Mouse (Mus musculus) myocyte (in vitro differentiated cells): Measurements from ENCODE around the gene Olfr522. TPM values are rescaled to one million over a fixed set of nuclear protein-coding genes. Genes with fewer than 3 reads are reported as not detected.
"Not testable (repeated sequence)": the region's sequence is repeated elsewhere in the genome, so short reads cannot be mapped to it uniquely, and the experiment has no call there.

Source experiments
- H3K27me3 ChIP-seq: one replicate; pipeline ENCODE4 v1.6.1; 2011; ENCODE audit not compliant: control insufficient read depth, insufficient read depth, insufficient read length
- H3K36me3 ChIP-seq: one replicate; pipeline ENCODE4 v1.6.1; 2011; ENCODE audit not compliant: control insufficient read depth, insufficient read depth
- H3K4me2 ChIP-seq: one replicate; pipeline ENCODE4 v1.6.1; 2011; ENCODE audit warnings: low read depth, control low read depth
- H3K4me3 ChIP-seq: one replicate; pipeline ENCODE4 v1.5.1; 2011; ENCODE audit warnings: mild to moderate bottlenecking, control low read depth, moderate library complexity
- H3K79me2 ChIP-seq: one replicate; pipeline ENCODE4 v1.6.1; 2011; ENCODE audit not compliant: control insufficient read depth, insufficient read depth
- H3ac ChIP-seq: one replicate; pipeline ENCODE4 v1.6.1; 2011; ENCODE audit not compliant: control insufficient read depth, insufficient read length
- CEBPB ChIP-seq: IDR thresholded peaks from 2 replicates; pipeline ENCODE4 v1.6.1; 2011; ENCODE audit warnings: mild to moderate bottlenecking, moderate library complexity; ENCODE audit not compliant: poor library complexity, insufficient read depth, severe bottlenecking
- E2F4 ChIP-seq: IDR thresholded peaks from one replicate; pipeline ENCODE4 v1.6.1; 2011; ENCODE audit warnings: mild to moderate bottlenecking, control low read depth, moderate library complexity; ENCODE audit not compliant: insufficient read depth
- MAX ChIP-seq: IDR thresholded peaks from one replicate; pipeline ENCODE4 v1.6.1; 2011; ENCODE audit warnings: low read depth, mild to moderate bottlenecking, control low read depth
- MYOD1 ChIP-seq, 3 experiments: IDR thresholded peaks; one replicate each; pipeline ENCODE4 v1.6.1; 2011; ENCODE audit warnings: control low read depth in 2 of 3, low read depth in 2 of 3, mild to moderate bottlenecking in 2 of 3, moderate library complexity in 1 of 3; ENCODE audit not compliant: insufficient read length in 2 of 3, control insufficient read depth in 1 of 3
- MYOG ChIP-seq, 3 experiments: IDR thresholded peaks; one replicate each; pipeline ENCODE4 v1.6.1; 2011; ENCODE audit warnings: control low read depth in 2 of 3, low read depth in 2 of 3, mild to moderate bottlenecking in 2 of 3; ENCODE audit not compliant: insufficient read length in 2 of 3, control insufficient read depth in 1 of 3, insufficient read depth in 1 of 3
- POLR2AphosphoS2 ChIP-seq: IDR thresholded peaks from one replicate; pipeline ENCODE4 v1.6.1; 2011; ENCODE audit warnings: low read depth, control low read depth; ENCODE audit not compliant: insufficient read length
- REST ChIP-seq: IDR thresholded peaks from one replicate; pipeline ENCODE4 v1.6.1; 2011; ENCODE audit warnings: mild to moderate bottlenecking, control low read depth, moderate library complexity; ENCODE audit not compliant: insufficient read depth, insufficient read length
- SRF ChIP-seq: IDR thresholded peaks from one replicate; pipeline ENCODE4 v1.6.1; 2011; ENCODE audit warnings: low read depth; ENCODE audit not compliant: control insufficient read depth, insufficient read length
- TCF12 ChIP-seq: IDR thresholded peaks from one replicate; pipeline ENCODE4 v1.6.1; 2011; ENCODE audit warnings: mild to moderate bottlenecking, control low read depth; ENCODE audit not compliant: poor library complexity, insufficient read depth, severe bottlenecking
- TCF3 ChIP-seq: IDR thresholded peaks from one replicate; pipeline ENCODE4 v1.6.1; 2011; ENCODE audit warnings: low read depth, control low read depth; ENCODE audit not compliant: insufficient read length
- USF1 ChIP-seq: IDR thresholded peaks from one replicate; pipeline ENCODE4 v1.6.1; 2011; ENCODE audit warnings: low read depth, mild to moderate bottlenecking, control low read depth, moderate library complexity
- polyA plus RNA-seq: library from polyadenylated mRNA; unstranded; fragments of >200 nt; fragmentation: generic; extraction: Trizol; gene quantifications from one replicate; pipeline ENCODE4 v1.2.1, GENCODE M21; 2012; ENCODE audit warnings: missing spikeins

Olfr522 gene
- polyA plus RNA-seq, 1 experiment = not detected

- Histone ChIP-seq H3K27me3 (no peaks in the 10 kb centered on the region), H3K4me3 (no peak overlapping the region), H3ac (no peak overlapping the region), H3K79me2 (no peaks in the 10 kb centered on the region), H3K36me3 (no peaks in the 10 kb centered on the region), H3K4me2 (no peak overlapping the region)
- no peak for TF ChIP-seq SRF
- no peak for TF ChIP-seq TCF12
- no peak for TF ChIP-seq USF1
- no peak for TF ChIP-seq MAX
- no peak for TF ChIP-seq TCF3
- TF ChIP-seq MYOG (IDR thresholded peaks at IDR 0.05; ENCODE audit: control insufficient read depth in 1 of 3, insufficient read depth in 1 of 3, insufficient read length in 2 of 3, low read depth in 2 of 3) = no peak
Observed at GRCm38 (mm10) chr7:140135106-140135770, 29.3 kb downstream of the Olfr522 start.

GRCm38 (mm10) chr7:140134033-140134432, 30.5 kb downstream of the Olfr522 start:
- not testable (repeated sequence) for H3K4me2 ChIP-seq, H3K79me2 ChIP-seq, H3K27me3 ChIP-seq, H3ac ChIP-seq, H3K36me3 ChIP-seq, H3K4me3 ChIP-seq

GRCm38 (mm10) chr7:140132184-140132583, 32.4 kb downstream of the Olfr522 start:
- H3K79me2 ChIP-seq, H3K27me3 ChIP-seq, H3K4me2 ChIP-seq, H3K36me3 ChIP-seq, H3K4me3 ChIP-seq, H3ac ChIP-seq: not testable (repeated sequence)

- Histone ChIP-seq H3K36me3 (no peaks in the 10 kb centered on the region), H3K4me3 (no peak overlapping the region), H3K79me2 (no peaks in the 10 kb centered on the region), H3K27me3 (no peaks in the 10 kb centered on the region), H3ac (no peak overlapping the region), H3K4me2 (no peak overlapping the region)
- no peak for TF ChIP-seq TCF12
Observed at GRCm38 (mm10) chr7:140127911-140128310, 36.7 kb downstream of the Olfr522 start.

- H3K4me3 ChIP-seq = no peak overlapping the region
- H3K36me3 ChIP-seq = no peaks in the 10 kb centered on the region
- TF ChIP-seq POLR2AphosphoS2 = no peak
- no peak for TF ChIP-seq TCF12
- TF ChIP-seq REST = no peak
- TF ChIP-seq MYOD1 (IDR thresholded peaks at IDR 0.05; ENCODE audit: control insufficient read depth in 1 of 3, insufficient read length in 2 of 3, low read depth in 2 of 3) = no peak
- no peak for TF ChIP-seq CEBPB
- TF ChIP-seq E2F4 = no peak
- TF ChIP-seq TCF3 = no peak
- H3K79me2 ChIP-seq = no peaks in the 10 kb centered on the region
- no peak overlapping the region for H3K4me2 ChIP-seq
- no peak overlapping the region for H3ac ChIP-seq
- no peaks in the 10 kb centered on the region for H3K27me3 ChIP-seq
Observed at GRCm38 (mm10) chr7:140126934-140127333, 37.6 kb downstream of the Olfr522 start.

- H3K36me3 ChIP-seq = no peaks in the 10 kb centered on the region
- TF ChIP-seq REST (no peak), MAX (no peak)
- H3ac ChIP-seq = no peak overlapping the region
- H3K4me2 ChIP-seq = peak overlapping the region; percentile 91
- H3K27me3 ChIP-seq = no peaks in the 10 kb centered on the region
- no peaks in the 10 kb centered on the region for H3K79me2 ChIP-seq
- peak overlapping the region; percentile 34 for H3K4me3 ChIP-seq
Observed at GRCm38 (mm10) chr7:140126022-140126350, 38.6 kb downstream of the Olfr522 start.
